Mouse (Mus musculus) neutrophil, adult 83 days (primary cell): ENCODE results near the gene Mysm1. TPM values are rescaled to one million over a fixed set of nuclear protein-coding genes. Genes with fewer than 3 reads are reported as not detected.

ENCODE experiments used
- total RNA-seq, 2 experiments: library from RNA; stranded (reverse); gene quantifications; one replicate each; pipeline ENCODE4 v1.2.4; 2023

Mysm1 gene
- total RNA-seq: 10 to 100 TPM; 26.3 to 27.0 TPM

DNA sequence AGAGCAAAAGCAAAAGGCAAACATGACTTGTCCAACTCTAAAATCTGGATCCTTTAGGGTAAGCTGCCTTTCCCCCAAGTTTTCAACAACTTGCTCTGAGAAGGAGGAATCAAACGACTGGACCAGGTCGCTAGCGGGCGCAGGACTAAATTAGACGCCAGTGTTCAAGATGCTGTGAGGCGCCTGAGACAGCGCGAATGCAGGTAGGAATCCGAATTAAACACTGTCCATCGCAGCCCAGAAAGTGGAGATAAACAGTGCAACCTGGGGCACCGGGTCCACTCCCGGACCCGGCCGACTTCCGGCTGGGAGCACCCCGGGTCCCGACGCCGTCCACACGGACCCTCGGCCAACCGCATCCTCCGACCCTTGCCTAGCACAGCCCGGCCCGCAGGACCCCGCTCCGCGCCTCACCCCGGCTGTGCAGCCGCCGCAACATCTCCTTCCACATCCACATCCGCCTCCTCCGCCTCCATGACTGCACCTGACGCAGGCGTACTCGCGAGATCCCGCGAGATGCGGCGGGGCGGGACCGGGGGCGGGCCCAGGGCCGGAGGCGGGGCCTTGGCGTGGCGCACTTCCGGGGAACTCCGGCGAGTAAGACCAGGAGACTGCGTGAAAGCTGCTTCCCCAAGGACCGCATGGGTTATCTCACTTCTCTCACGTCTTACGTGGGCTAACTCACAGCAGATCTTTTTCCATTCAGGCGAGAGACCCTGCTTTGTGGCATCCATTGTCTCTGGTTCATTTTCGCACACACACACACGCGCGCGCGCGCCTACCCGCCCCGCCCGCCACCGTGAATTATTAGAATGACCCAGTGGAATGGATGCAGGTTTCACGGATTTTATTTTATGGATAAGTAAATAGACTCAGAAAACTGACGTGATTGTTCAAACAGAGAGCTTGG, at the start of gene Mysm1:
Mysm1 (minus strand) TSS at position 511 of the 910 bp plus-strand sequence.

GRCm38 (mm10) chr4:94928743-94929142, 50.2 kb downstream of the Mysm1 start, which contains the start of gene Eqtn:
Eqtn (minus strand) TSS chr4:94928843.

Other genes starting within 250 kb of the Mysm1 start
- gene Tek, start 239.8 kb downstream of the Mysm1 start, total RNA-seq: under 1 TPM; 0.13 TPM
- under 1 TPM; 0.31 to 0.35 TPM for gene Eqtn, start 50.3 kb downstream of the Mysm1 start, total RNA-seq
- 1,000 to 10,000 TPM; 1,016 to 1,532 TPM for gene Jun, start 73.1 kb upstream of the Mysm1 start, total RNA-seq